Mouse (Mus musculus): ENCODE measurements around the gene Nectin1. TPM values are rescaled to one million over a fixed set of nuclear protein-coding genes. Genes with fewer than 3 reads are reported as not detected.

The Nectin1 gene
- total RNA-seq (2021), result 10 to 100 TPM; 87.7 to 95.8 TPM

DNA sequence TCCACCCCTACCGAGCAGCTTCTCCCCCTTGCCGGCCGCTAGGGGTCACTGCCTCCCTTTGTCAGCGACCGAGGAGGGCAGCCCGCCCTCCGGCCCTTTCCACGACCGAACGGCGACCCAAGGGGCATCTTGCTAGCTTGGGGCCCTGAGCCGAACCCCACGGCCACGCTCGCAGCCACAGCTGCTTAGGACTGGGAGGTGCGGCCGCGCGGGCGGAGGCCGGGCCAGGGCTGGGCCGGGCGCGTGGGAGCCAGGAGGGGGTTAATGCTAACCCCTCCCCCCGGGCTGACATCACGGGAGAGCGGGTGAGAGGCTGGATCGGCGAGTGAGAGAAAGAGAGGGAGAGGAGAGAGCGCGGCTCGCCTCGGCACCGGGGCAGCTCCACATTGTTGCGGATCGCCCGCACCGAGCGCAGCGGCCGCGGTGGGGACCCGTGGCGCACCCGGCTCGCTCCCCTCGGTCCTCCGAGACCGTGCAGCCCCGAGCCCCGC is at the start of gene Nectin1:
Nectin1 (plus strand) TSS at position 338 of the 491 bp plus-strand sequence.
- intact Hi-C loops (cut with DNase I), result loop anchor here (2.0 to 10.0 kb wide), 3 partner anchors 121 to 405 kb away; no protein-coding TSS in a partner anchor
- DNase-seq, result peak; percentile 92

DNA sequence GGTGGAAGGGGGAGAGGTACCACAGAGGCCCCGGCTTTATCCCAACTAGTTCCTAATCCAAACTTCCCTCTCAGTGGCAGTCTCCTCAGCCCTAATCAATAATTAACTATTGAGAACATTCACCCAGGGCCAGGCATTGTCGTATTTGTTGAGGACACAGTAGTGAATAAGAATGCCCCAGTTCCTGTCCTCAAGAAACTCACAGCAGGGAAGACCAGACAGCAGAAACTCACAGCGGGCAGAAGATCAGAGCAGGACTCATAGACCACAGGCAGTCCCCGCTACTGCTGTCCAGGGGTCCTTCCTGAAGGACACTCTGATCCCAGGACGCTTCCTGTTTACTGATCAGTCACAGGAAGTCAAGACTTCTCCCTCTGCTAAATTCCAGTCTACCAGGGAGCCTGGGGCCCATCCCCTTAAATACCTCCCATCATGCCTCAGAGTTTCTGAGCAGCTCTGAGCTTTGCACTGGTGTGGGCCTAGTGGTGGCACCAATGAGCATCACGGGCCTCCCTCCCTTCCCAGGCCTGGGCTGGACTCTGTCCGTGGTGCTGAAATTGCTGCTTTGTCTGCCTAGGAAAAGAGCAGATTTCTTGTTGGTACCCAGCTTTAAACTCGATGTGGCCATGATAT is 45.6 kb upstream of the Nectin1 start:
- intact Hi-C loops (cut with DNase I), result no loop called here
- DNase-seq, result peak; percentile 48

DNA sequence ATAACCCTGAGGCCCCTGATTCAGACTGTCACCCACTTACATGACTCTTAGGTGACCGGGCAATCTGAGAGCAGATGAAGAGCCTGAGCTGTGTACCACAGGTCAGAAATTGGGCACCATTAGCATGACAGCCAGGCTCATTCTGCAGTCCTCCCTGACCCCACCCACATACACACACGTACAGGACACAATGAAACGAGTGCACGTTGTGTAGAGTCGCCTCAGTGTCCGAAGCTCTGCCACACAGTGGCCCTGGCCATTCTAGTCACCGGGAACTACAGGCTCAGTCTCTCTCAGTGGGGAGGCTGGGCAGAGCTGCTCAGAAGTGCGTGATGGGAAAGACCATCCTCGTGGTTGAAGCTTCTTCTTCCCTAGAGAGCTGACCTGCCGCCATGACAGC is 44.9 kb upstream of the Nectin1 start:
- no peak for DNase-seq
- intact Hi-C loops (cut with DNase I), result no loop called here

GRCm38 (mm10) chr9:43699417-43700225 is 44.2 kb upstream of the Nectin1 start:
- intact Hi-C loops (cut with DNase I), result no loop called here
- DNase-seq, result peak; percentile 65

DNA sequence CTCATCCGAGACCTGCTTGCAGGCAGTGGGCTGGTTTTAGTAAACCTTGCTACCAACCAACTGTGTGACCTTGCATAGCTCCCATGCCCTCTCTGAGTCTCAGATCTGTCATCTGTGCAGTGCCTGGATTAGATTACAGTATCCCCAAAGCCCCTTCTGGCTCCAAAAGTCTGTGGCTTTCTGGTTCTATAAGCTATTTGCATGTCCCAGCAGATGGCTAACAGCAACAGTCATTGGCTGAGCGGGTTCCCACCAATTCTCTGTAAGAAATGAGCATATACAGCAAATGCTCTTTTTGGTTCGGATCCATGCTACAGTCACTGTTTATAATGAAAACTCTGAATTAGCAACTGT is 43.6 kb upstream of the Nectin1 start:
- intact Hi-C loops (cut with DNase I), result no loop called here
- no peak for DNase-seq

DNA sequence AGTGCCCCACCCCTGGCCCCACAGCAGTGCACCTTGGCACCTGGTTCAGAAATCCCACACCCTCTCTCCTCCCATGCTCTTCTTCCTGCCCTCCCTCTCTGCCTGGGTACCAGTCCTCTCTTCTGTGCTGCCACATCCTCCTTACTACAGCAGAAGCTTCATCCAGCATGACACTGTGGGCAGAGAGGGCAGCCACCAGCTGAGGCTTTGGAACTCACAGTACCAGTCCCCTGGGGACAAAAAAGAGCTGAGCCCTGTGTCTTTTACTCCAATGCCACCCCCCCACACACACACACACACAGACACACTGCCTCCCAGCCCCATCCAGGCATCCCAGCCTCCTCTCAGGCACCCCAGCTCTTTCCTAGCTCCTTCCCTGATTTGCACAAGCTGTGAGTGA is 42.0 kb upstream of the Nectin1 start:
- intact Hi-C loops (cut with DNase I), result no loop called here
- DNase-seq, result no peak

- intact Hi-C loops (cut with DNase I), result no loop called here
- no peak for DNase-seq
These were observed 36.2 kb upstream of the Nectin1 start for GRCm38 (mm10) chr9:43707571-43707970.

- intact Hi-C loops (cut with DNase I), result no loop called here
- DNase-seq, result peak; percentile 20
These were observed 35.1 kb upstream of the Nectin1 start for GRCm38 (mm10) chr9:43708715-43709114.

GRCm38 (mm10) chr9:43713432-43713831 is 30.4 kb upstream of the Nectin1 start:
- intact Hi-C loops (cut with DNase I), result no loop called here
- DNase-seq, result no peak

GRCm38 (mm10) chr9:43719407-43719839 is 24.4 kb upstream of the Nectin1 start:
- DNase-seq, result no peak
- intact Hi-C loops (cut with DNase I), result no loop called here

- intact Hi-C loops (cut with DNase I), result no loop called here
- no peak for DNase-seq
These were observed 23.7 kb upstream of the Nectin1 start for GRCm38 (mm10) chr9:43720046-43720445.

DNA sequence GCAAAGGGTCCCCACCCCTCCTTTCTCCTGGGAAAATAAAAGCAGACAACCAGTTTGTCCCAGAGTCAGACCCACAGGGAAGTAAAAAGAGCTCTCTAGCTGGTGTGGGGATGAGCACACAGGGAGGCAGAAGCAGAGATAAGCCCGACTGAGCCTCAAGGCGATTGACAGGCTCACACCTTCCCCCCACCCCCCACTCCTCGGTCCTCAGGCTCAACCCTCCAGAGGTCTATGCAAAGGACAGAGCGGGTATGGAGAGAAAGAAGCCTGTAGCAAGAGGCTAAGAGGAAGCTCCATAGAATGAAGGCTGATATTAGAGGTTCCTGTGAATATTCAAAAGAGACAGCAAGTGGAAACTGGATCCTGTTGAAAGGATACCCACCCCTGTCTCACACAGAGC is 19.7 kb upstream of the Nectin1 start:
- no peak for DNase-seq
- intact Hi-C loops (cut with DNase I), result no loop called here

GRCm38 (mm10) chr9:43729450-43730266 is 14.1 kb upstream of the Nectin1 start:
- intact Hi-C loops (cut with DNase I), result no loop called here
- peak; percentile 68 for DNase-seq

DNA sequence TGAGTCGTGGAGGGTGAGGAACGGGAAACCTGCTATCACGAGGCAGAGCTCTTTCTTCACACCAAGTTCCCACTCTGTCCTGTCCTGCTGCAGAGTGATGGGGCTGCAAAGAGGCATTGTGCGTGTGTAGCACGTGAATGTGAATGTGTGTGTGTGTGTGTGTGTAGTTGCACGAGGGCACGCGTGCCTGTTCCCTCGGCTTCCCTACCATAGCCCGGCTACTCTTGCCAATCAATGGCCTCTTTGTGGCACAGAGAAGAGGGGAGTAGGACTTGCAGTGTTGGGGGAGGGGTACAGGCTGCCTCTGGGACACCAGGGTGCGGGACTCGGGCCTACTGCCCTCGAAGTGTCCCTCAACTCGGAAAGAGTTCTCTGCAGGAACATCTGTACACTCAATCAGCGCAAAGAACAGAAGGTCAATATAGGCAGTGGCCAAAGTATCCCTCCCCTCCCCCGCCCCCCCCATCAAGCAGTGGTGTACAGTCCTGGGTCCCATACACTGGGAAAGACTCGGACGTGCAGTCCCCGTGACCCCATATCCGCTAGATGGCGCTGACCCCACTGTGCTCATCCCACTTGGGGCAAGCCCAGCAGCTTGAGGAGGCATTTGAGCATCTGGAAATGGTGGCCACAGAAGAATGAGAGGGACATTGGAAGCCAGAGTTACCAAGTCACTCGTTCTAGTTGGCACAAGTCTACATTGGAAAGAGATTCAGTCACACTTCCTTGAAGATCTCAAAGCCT is 13.3 kb upstream of the Nectin1 start:
- intact Hi-C loops (cut with DNase I), result no loop called here
- peak; percentile 78 for DNase-seq

GRCm38 (mm10) chr9:43731880-43732279 is 11.9 kb upstream of the Nectin1 start:
- DNase-seq, result no peak
- intact Hi-C loops (cut with DNase I), result no loop called here

GRCm38 (mm10) chr9:43732671-43733070 is 11.1 kb upstream of the Nectin1 start:
- no peak for DNase-seq
- intact Hi-C loops (cut with DNase I), result no loop called here

GRCm38 (mm10) chr9:43734952-43735351 is 8.8 kb upstream of the Nectin1 start:
- intact Hi-C loops (cut with DNase I), result no loop called here
- no peak for DNase-seq

DNA sequence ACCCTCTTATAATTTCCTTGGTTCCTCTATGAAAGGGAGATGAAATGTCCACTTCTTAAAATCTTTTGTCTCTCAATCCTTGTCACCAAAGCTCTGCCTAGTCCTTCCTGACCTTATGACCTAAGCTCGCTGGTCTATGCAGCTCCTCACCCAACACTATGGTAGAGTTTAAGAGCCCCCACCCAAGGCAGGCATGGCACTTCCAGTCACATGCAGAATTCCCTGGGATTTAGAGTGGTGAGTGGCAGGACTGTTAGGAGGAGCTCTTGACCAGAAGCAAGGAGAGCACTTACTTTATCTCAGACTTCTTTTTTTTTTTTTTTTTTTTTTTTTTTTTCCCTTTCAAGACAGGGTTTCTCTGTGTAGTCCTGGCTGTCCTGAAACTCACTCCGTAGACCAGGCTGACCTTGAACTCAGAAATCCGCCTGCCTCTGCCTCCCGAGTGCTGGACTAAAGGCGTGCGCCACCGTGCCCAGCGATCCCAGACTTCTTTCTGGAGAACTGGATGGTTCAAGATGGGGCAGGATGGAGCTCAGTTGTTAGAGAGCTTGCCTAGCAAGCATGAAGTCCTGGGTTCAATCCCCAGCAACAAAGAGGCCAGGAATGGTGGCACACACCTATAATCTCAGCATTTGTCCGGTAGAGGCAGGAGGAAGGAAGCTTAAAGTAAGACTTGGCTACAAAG is 7.6 kb upstream of the Nectin1 start:
- intact Hi-C loops (cut with DNase I), result no loop called here
- no peak for DNase-seq

GRCm38 (mm10) chr9:43737331-43737730 is 6.5 kb upstream of the Nectin1 start:
- intact Hi-C loops (cut with DNase I), result no loop called here
- no peak for DNase-seq

- no peak for DNase-seq
- intact Hi-C loops (cut with DNase I), result no loop called here
These were observed 5.9 kb upstream of the Nectin1 start for GRCm38 (mm10) chr9:43737871-43738292.

Data from left cerebral cortex, postnatal 4 days (tissue).